Mouse (Mus musculus): ENCODE data around the gene Nudt16l1. TPM values are rescaled to one million over a fixed set of nuclear protein-coding genes. Genes with fewer than 3 reads are reported as not detected.

Nudt16l1 gene
- total RNA-seq (2021): 10 to 100 TPM; 10.5 to 13.7 TPM
- long read RNA-seq, experiment 1, transcript Nudt16l1-205 (3 exons, 1,618 nt): major isoform, 18 of 19 reads
- long read RNA-seq, experiment 1, partial matches to known transcripts: 0 of 19 reads
- long read RNA-seq, experiment 1, other reads (novel, unspliced or antisense): 1 of 19 reads
- long read RNA-seq, experiment 2, transcript Nudt16l1-205 (3 exons, 1,618 nt): major isoform, 14 of 15 reads
- long read RNA-seq, experiment 2, partial matches to known transcripts: 0 of 15 reads
- long read RNA-seq, experiment 2, other reads (novel, unspliced or antisense): 0 of 15 reads

DNA sequence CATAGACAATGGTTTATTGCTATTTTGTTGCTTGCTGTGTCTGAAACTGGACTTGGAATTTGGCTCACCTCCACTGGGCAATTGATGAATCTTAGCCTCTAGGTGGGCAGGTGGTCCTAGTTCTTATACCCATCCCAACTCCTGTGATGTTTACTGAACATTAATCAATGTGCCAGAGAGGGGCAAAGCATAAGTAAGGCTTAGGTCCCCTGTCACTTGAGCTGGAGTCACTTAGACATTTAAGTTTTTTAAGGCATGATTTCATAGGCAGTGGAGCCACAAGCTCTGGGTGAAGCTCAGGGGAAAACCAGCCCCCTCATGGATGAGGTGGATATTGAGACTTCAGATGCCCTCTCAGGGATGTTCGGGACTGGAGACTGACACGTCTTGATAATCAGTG, at the start of gene Nudt16l1:
Gene Nudt16l1, plus strand, starts transcription at position 301 of the 400 bp plus-strand sequence.
- DNase-seq: no peak
- no peak for TF ChIP-seq CTCF (IDR thresholded peaks at IDR 0.05)
- Histone ChIP-seq H3K4me3 (peak within 1 kb of the TSS; percentile 100), H3K27ac (peak within 1 kb of the TSS; percentile 89)
- intact Hi-C loops (cut with DNase I): no loop called here

DNA sequence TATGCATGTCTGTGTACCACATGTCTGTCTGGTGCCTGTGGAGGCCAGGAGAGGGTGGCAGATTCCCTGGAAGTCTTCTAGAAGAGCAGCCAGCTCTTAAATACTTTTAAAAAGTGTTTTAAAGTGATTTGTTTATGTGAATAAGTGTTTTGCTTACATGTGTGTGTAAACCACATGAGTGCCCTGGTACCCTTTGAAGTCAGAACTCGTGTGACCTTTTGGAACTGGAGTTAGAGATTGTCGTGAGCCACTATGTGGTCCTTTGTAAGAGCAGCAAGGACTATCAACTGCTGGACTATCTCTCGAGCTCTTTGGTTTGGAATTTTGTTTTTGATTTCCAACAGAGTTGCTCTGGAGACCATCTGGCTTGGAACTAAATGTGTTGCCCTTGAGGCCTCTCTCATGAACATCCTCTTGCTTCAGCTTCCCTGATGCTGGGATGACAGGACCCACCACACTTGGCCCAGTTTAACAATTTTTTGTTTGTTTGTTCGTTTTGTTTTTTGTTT, 48.3 kb upstream of the Nudt16l1 start:
- H3K27ac ChIP-seq: peak overlapping the region; percentile 54
- no peak for DNase-seq
- TF ChIP-seq CTCF (IDR thresholded peaks at IDR 0.05): no peak
- intact Hi-C loops (cut with DNase I): no loop called here
- H3K4me3 ChIP-seq: no peak overlapping the region

DNA sequence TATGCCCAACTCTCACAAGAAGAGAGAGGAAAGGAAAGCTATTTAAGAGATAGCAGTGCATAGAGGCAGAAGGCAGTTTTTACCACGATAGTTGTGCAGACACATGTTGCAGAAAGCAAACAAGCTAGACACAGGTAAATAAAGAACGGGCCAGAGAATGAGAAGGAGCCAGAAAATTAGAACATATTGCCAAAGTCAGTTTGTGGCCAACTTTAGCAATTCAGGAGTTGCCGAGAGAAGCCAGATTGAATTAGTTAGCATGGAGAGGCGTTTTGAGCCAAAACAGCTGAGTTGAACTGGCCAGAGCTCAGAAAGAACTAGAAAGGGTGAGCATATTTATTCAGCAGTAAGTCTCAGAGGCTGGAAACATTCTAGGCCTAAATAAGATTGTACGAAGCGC, 46.4 kb upstream of the Nudt16l1 start:
- no peak for TF ChIP-seq CTCF (IDR thresholded peaks at IDR 0.05)
- intact Hi-C loops (cut with DNase I): no loop called here
- no peak for DNase-seq
- Histone ChIP-seq H3K4me3 (no peak overlapping the region), H3K27ac (peak overlapping the region; percentile 46)

DNA sequence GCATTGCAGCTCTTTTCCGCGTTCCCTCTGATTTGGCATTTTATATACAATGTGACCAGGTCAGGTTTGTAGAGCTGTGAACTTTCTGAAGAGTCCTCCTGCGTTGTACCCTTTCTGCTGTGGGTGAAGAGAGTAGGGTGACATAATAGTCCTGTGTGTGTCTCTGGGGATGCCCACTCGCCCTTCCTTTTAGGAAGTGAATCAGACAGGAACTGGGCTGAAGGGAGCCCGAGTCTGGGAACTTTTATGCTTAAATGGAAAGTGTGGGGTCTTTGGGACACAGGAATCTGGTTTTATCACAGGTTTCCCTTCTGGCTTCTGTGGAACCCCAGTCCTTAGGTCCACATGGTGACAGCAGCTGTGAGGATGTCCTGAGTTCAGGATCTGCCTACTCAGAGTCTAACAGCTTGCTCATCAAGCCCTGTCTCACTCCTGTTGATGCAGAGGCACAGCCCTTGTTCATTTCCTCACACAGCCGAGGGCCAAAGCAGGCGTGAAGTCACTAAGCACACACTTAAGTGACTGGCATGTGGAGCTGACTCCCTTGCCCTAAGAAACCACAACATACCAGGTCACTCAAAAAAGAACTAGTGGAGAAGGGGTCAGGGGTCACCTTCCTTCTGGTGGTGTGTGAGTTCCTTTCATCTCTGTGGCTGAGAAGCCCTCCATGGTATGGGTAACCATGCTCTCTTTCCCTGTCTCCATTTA, 44.2 kb upstream of the Nudt16l1 start:
- Histone ChIP-seq H3K4me3 (no peak overlapping the region), H3K27ac (peak overlapping the region; percentile 70)
- no peak for TF ChIP-seq CTCF (IDR thresholded peaks at IDR 0.05)
- intact Hi-C loops (cut with DNase I): no loop called here
- no peak for DNase-seq

GRCm38 (mm10) chr16:4896249-4897027, 42.1 kb upstream of the Nudt16l1 start:
- TF ChIP-seq CTCF (IDR thresholded peaks at IDR 0.05): no peak
- Histone ChIP-seq H3K4me3 (peak overlapping the region; percentile 5), H3K27ac (peak overlapping the region; percentile 76)
- intact Hi-C loops (cut with DNase I): no loop called here
- DNase-seq: peak; percentile 57

DNA sequence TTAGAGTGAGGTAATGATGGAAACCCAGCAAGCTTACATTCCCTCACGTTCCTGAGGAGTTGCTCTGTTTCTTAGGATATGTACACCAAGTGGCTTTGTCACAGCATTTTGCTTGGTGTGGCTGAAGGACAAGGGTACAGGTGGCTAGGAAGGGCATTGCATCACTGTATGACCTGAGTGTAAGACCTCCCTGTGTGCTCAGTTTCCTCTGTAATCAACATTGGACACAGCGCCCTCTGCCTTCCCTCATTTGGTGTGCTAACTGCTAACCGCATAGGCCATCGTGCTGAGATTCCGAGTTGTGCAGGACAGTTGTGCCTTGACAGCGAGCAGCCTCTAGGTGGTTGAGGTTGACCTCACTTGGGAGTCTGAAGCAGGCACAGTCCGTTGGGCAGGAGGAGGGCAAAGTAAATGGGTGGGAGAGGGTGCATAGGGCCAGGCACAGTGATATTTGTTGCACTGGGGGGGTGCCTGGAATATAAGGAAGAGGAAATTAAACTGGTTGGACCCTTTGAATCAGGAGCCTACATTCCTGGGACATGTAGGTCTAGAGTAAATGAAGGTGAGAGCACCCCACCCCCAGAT, 41.3 kb upstream of the Nudt16l1 start:
- intact Hi-C loops (cut with DNase I): no loop called here
- no peak for TF ChIP-seq CTCF (IDR thresholded peaks at IDR 0.05)
- no peak for DNase-seq
- Histone ChIP-seq H3K27ac (peak overlapping the region; percentile 76), H3K4me3 (no peak overlapping the region; the same call in 1 of the 2 replicates)

- Histone ChIP-seq H3K4me3 (no peak overlapping the region), H3K27ac (no peak overlapping the region)
- no peak for DNase-seq
- intact Hi-C loops (cut with DNase I): no loop called here
- TF ChIP-seq CTCF (IDR thresholded peaks at IDR 0.05): no peak
Measured at GRCm38 (mm10) chr16:4898881-4899280, 39.7 kb upstream of the Nudt16l1 start.

DNA sequence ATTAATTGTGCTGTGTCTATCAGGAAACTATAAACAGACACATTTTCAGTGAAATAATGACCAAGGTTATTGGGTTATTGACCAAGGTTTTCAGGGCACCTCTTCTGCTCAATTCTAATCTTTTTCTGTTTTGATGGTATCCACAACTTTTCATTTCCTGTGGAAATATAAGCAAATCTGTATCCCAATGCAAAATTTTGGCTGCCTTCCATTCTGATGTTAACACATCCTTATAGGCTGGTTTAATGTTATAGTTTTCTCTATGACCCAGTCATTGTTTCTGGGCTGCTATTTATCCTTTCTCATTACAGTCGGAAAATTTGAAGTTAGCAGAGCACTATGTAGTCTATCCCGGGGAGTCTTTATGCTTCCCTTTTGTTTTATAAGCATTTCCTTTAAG, 38.9 kb upstream of the Nudt16l1 start:
- intact Hi-C loops (cut with DNase I): no loop called here
- DNase-seq: no peak
- no peak for TF ChIP-seq CTCF (IDR thresholded peaks at IDR 0.05)
- Histone ChIP-seq H3K4me3 (no peak overlapping the region), H3K27ac (no peak overlapping the region)

GRCm38 (mm10) chr16:4901167-4901566, 37.4 kb upstream of the Nudt16l1 start:
- no peak overlapping the region for H3K4me3 ChIP-seq
- TF ChIP-seq CTCF (IDR thresholded peaks at IDR 0.05): no peak
- intact Hi-C loops (cut with DNase I): no loop called here
- H3K27ac ChIP-seq: no peak overlapping the region
- no peak for DNase-seq

- Histone ChIP-seq H3K27ac (peak overlapping the region; percentile 81), H3K4me3 (no peak overlapping the region)
- no peak for DNase-seq
- intact Hi-C loops (cut with DNase I): loop anchor here (2.0 kb wide), 1 partner anchor 16 kb away; the partner anchor contains the start of gene Mgrn1
- TF ChIP-seq CTCF (IDR thresholded peaks at IDR 0.05): no peak
Measured at GRCm38 (mm10) chr16:4902390-4902789, 36.2 kb upstream of the Nudt16l1 start.

GRCm38 (mm10) chr16:4903491-4904102, 35.0 kb upstream of the Nudt16l1 start:
- DNase-seq: peak; percentile 66
- Histone ChIP-seq H3K4me3 (no peak overlapping the region), H3K27ac (peak overlapping the region; percentile 81)
- no peak for TF ChIP-seq CTCF (IDR thresholded peaks at IDR 0.05)
- intact Hi-C loops (cut with DNase I): loop anchor here (2.0 kb wide), 1 partner anchor 17 kb away; the partner anchor contains the start of gene Mgrn1

GRCm38 (mm10) chr16:4904878-4905277, 33.7 kb upstream of the Nudt16l1 start:
- no peak for TF ChIP-seq CTCF (IDR thresholded peaks at IDR 0.05)
- no peak for DNase-seq
- no peak overlapping the region for H3K4me3 ChIP-seq
- intact Hi-C loops (cut with DNase I): no loop called here
- H3K27ac ChIP-seq: peak overlapping the region; percentile 81

Measured in gastrocnemius, adult 2 months (tissue).